Mouse (Mus musculus): ENCODE measurements around the gene Rs1.
"Not testable (repeated sequence)": the region's sequence is repeated elsewhere in the genome, so short reads cannot be mapped to it uniquely, and the experiment has no call there.

Gene Rs1

GRCm38 (mm10) chrX:160767713-160768112 lies at the start of gene Rs1:
Gene Rs1 (plus strand): TSS chrX:160768013.
- DNase-seq (ENCODE audit: low spot score) = no peak

DNA sequence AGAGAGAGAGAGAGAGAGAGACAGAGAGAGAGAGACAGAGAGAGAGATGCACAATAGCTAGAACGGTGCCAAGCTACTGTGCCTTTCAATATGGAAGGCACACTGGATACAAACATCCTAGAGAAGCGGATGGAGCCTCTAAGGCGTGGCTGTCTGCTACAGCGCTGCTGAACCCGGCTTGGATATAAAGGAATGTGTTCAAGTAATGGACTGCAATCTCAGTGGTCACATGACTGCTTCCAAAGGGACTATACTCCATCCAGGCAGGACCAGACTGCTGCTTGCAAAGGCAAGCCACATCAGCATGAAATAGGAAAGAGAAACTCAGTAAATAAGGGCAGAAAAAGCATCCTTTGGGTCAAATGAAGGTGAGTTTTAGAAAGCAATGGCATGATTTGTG lies 32.2 kb upstream of the Rs1 start, which contains the start of gene Ppef1:
Ppef1 (minus strand) TSS at position 116 of the 400 bp plus-strand sequence.
- DNase-seq (ENCODE audit: low spot score) = no peak

DNA sequence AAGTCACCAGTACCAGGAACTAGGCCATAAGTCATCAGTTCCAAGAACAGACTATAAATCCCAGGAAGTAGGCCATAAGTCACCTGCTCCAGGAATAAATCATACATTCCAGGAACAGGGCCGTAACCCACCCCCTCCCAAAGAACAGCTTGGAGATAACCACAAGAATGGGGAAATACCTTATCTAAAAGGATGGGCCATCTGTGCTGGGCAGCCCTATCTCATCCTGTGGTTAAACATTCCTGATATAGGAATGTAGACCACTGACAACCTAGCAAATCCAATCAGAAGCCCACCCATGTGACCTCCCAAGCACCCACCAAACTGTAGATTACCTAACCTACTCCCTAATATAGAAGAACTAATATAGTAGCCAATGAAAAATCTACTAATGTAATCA lies 22.4 kb upstream of the Rs1 start:
- no peak for DNase-seq (ENCODE audit: low spot score)

DNA sequence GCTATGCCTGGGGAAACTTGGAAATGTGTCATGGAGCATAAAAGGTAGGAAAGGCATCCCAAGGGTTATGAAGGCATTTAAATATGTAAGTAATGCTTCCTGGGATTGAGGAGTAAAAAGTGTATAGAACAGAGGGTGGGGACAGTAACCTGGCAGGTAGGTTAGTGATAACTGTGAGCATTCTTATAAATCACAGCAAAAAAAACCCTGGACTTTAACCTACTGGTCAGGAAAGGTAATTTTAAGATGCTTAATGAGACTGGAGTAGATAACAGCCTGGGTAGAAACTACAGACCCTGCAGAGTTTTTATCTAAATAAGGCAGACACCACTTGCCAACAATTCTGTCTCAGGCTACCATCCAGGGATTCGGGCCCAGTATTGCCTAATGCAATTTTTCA lies 19.2 kb upstream of the Rs1 start:
- DNase-seq (ENCODE audit: low spot score) = no peak

DNA sequence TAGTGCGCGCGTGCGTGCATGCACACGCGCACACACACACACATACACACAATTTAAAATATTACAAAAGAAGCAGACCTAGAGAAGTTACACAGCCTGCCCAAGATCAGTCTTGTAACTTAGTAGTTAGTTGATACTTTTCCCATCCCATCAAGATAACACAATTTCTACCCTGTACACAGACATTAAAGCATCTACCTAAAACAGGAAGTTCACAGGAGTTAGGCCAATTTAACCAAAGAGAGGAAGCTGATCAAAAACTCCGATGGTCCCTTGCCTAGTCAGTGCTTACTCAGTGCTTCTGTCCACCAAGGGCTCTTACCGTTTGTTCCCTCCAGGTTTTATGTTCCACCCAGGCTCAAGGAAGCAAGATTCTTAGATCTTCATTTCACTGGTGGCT lies 17.0 kb upstream of the Rs1 start:
- no peak for DNase-seq (ENCODE audit: low spot score)

DNA sequence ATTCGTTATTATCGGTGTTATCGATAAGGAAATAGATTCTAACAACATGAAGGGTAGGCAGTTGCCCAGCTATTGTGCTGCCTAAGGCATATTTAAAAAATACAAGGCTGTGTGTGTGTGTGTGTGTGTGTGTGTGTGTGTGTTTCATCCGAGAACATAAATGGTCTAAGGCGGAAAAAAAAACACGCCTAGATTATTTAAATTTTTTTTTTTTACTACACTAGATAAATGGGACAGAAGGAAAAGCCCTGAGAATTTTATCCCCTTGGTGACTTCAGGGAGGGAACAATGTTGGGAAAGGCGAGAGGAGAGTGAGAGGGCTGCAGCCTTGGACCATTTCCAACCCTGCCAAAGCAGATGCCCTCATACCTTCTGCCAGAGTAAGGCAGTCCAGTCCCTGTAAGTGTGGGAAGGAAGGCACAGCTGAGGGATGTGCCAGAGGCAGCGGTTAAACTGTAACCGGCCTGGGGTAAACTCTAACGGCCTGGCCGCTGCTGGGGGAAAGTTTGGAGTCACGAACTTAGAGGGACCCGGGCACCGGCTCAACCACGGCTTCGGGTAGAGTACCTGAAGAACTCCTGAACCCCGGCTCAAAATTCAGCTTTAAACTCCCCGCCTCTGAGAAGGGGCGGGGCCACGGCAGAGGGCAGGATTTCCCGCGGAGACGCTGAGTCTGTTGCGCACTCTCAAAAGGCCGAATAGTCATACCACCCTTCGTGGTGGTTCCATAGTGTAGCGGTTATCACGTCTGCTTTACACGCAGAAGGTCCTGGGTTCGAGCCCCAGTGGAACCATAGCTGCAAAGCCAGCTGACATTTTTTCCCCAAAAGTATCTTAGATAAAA lies 2.2 kb upstream of the Rs1 start:
- DNase-seq (ENCODE audit: low spot score) = peak; percentile 87

DNA sequence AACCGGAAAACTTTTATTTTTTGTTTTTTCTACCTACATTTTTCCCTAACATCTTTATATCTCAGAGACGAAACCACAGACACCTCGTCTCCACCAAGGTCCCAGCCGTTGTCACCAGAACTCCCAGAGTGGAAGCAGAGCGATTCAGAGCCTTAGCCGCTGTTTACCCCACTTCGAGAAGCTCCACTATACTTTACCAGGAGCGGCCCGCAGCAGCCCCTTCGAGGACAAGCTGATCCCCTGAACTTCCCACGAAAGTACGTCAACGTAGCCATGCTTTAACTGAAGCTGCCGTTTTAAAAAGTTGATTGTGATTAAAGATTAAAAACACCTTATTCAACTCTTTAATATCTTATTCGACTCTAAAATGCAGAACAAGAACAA lies 1.6 kb upstream of the Rs1 start:
- no peak for DNase-seq (ENCODE audit: low spot score)

DNA sequence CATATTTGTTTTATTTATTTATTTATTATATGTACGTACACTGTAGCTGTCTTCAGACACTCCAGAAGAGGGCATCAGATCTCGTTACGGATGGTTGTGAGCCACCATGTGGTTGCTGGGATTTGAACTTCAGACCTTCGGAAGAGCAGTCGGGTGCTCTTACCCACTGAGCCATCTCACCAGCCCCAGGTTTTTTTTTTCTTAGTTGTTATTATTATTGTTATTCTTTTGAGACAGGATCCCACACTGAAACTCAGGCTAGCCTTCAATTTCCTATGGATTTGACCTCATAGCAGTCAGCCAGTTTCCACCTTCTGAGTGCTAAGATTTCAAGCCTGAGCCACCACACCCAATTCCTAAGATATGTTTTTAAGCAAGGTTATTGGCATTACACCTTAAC lies 1.8 kb downstream of the Rs1 start:
- DNase-seq (ENCODE audit: low spot score) = not testable (repeated sequence)

DNA sequence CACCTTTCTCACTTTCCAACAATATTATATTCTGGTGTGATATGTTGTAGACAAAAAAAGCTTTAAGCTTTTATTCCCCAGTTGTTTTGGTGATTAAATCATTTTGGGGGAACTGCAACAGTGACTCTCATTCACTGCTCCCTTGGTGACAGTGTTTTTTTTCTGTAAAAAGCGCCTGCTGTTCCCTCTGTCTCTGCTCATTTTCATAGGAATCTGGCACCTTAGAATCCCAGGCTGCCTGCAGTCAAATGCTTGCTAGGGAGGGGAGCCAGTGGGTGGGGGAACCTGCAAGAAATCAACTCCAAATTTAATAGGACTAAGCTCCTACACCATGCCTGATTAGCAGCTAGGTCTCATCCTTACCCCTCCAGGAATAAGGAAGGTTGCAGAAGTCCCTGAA lies 5.2 kb downstream of the Rs1 start:
- no peak for DNase-seq (ENCODE audit: low spot score)

DNA sequence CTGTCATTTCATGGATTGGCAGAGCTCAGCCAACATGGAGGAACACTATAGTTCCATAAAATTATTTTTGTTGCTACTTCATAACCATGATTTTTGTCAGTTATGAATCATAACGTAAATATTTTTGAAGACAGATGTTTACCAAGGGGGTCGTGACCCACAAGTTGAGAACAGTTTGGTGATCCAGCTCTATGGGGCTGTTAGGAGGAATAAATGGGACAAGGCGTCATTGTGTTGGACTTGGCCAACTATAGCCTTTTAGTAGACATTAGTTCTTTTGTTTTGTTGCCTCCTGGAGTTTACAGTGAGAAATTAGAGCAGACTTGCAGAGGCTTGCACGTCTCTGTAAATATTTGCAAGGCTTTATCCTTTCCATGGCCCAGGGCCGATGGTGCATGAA lies 14.5 kb downstream of the Rs1 start:
- no peak for DNase-seq (ENCODE audit: low spot score)

DNA sequence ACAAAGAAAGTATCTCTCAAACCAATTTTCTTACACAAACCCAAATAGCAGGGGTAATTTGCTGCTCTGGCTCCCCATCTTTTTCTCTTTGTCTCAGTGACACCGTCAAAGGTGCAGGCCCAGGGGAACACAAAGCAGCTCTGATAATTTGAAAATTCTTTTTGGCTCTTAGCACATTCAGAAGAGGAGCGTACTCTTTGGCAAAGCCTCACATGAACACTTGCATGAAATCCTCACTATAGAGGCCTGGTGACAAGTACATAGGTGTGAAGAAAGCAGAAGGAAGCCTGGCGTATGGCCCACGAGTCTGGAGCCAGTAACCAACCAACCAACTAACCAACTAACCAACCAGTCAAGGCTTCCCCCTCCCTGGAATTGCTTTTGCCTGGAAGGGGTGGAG lies 27.1 kb downstream of the Rs1 start:
- DNase-seq (ENCODE audit: low spot score) = no peak

DNA sequence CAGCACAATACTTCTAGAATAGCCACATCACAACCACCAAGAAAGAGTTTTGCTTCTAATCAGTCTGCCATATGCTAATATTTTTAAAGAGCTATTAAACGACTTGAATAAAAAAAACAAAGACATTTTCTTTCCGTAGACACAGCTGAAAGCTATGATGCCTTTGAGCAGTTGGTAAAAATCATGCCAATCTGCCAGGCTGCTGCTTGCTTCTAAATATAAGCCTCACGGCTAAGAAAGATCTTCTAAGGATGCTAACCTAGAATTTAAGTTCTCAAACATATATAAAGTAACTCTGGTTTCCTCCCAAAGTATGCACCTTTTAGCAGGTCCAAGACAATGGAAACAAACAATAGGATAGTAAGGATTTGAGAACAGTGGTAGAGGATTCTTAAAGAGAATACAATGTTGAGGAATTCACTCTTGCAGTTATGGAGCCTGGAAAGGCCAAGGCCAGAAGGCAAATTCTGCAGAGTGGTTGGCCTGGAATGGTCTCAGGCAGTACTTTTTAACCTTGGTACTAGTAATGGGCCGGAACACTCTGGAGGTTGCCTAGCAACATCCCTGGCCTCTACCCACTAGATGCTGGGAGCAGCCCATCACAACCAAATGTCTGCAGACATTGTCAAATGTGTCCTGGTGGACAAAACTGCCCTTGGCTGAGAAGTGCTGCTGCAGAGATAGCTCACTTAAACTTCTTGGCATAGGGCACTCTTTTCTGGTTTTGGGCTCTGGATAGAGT lies 36.8 kb downstream of the Rs1 start:
- no peak for DNase-seq (ENCODE audit: low spot score)

DNA sequence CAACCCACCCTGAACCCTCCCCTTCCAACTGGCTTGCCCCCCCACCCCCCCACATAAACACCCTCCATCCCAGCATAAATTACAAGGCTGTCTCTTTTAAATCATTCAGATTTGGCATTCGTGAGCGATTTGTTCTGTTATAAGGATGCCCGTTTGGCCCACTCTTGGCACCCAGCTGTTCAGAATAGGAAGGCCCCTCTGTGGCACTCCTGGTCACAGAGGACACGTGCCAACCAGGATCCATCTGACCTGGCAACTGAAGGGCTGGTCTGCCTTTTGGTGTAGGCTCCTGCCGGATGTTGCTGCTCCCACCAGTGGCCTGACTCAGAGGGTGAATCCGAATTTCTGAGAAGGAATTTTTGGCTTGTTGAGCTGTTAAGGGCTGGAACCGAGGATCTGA lies 40.4 kb downstream of the Rs1 start:
- no peak for DNase-seq (ENCODE audit: low spot score)
